Mouse (Mus musculus) CD4-positive, CD25-positive, alpha-beta regulatory T cell, adult 4 months (primary cell): ENCODE results near the gene Tmem150a. TPM values are rescaled to one million over a fixed set of nuclear protein-coding genes. Genes with fewer than 3 reads are reported as not detected.

ENCODE experiments used
- ATAC-seq: one replicate; pipeline ENCODE4 v1.8.0; 2017
- polyA plus RNA-seq, 2 experiments: library from polyadenylated mRNA; unstranded; fragments of 100-300 nt; shearing (Covaris generic); gene quantifications; one replicate each; pipeline ENCODE4 v1.2.1; 2017

The Tmem150a gene
- polyA plus RNA-seq, 2 experiments from 2014 or later, result 0.57 to 1.6 TPM

DNA sequence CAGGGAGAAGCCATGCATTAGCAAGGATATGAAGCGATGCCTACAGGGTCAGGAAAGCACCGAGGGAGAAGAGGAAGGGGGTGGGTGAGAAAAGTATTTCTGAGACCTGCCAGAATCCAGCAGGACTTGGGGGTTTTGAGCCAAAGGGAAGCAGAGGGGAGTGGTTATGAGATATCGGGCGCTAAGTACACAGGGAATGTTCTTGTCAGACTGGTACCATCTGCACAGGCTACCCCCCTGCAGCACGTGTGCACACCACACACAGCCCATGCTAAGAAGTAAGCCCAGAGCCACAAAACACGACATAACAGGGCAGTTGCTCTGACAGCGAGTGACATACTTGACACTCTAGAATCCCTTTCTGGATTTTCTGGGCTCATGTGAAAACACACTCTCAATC, 19.0 kb downstream of the Tmem150a start:
- no peak for ATAC-seq

DNA sequence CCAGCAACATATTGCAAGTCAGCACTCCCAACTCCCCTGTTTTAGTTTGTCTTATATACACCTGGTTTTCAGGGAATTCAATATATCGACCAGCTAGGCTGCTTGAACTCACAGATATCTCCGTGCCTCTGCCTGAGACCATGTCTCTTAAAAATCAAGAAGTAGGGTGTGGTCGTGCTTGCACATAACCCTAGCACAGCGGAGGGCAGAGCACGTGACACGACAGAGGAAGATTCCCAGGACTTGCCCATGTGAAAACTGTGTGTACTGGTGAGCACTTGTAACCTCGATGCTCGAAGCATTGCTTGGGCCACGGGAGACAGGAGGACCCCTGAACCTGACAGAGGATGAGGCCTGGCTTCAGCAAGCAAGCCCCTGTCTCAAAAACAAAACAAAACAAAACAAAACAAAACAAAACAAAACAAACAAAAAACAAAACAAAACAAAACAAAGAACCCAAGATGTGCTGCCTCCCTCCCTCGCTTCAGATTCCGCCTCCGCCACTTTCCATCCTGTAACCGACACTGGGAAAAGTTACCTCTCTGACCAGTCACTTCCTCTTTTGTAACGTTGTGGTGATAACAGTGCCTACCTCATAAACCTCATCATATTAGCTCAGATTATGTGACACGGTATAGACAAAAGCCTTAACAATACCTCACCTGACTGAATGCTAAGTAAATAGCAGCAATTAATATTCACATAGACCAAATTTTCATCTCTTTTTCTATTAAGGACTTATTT, 19.7 kb downstream of the Tmem150a start:
- ATAC-seq, result peak; percentile 42

DNA sequence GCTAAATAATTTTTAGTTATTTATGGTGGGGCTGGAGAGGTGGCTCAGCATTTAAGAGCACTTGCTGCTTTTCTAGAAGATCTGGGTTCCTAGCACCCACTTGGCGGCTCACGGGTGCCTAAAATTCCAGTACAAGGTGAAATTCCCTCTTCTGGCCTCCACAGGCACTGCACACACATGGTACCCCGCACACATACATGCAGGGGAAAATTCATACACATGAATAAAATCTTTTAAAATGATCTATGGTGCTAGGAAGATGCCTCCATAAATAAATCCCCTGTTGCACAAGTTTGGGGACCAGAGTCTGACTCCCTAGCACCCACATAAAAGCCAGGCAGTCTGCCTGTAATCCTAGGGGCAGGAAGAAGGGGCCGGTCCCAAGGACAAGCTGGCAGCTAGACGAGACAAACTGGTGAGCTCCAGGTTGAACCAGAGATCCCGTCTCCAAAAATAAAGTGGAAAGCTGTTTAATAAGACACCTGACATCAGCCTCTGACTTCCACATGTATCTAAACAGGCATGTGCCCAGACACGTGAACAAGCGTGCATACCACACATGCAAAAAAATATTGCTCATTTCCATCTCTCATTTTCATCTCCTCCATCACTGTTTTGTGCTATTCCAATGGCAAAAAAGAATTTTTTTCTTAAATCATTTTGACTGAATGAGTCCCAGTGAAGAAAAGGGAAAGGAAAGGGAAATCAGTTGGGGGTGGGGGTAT, 23.4 kb downstream of the Tmem150a start:
- no peak for ATAC-seq

DNA sequence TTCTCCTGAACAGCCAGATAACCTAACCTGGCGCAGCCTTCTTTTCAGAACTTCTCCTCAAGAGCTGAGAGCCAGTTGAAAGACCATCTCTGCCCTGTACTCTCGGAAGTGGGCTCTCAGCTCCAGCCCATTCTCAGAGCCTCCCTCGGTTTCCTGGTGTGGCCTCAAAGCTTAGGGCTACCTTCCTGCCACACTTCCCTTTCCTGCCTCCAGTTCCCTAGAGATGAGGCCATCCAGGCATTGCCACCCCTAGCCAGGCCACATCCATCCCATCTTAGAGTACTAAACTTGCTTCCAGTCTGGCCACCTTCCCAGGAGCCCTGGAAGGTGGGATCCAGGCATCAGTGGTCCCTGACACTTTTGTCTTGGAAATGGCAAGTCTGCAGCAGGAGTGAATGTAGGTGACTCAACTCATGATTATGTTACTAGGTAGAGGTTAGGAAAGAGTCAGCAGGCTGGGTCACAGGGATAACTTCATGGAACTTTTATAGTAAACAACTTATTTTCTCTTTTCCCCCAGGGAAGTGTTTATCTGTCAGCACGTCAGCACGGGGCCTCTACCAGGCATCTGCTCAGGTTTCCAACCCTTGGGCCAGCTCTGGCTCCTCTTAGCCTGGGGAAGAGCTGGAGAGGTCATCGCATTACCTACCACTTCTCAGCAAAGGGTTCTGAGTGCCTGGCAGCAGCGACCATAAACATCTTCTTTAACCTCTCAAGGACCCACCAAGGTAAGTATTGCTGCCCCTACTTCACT, 24.3 kb downstream of the Tmem150a start:
- ATAC-seq, result no peak

DNA sequence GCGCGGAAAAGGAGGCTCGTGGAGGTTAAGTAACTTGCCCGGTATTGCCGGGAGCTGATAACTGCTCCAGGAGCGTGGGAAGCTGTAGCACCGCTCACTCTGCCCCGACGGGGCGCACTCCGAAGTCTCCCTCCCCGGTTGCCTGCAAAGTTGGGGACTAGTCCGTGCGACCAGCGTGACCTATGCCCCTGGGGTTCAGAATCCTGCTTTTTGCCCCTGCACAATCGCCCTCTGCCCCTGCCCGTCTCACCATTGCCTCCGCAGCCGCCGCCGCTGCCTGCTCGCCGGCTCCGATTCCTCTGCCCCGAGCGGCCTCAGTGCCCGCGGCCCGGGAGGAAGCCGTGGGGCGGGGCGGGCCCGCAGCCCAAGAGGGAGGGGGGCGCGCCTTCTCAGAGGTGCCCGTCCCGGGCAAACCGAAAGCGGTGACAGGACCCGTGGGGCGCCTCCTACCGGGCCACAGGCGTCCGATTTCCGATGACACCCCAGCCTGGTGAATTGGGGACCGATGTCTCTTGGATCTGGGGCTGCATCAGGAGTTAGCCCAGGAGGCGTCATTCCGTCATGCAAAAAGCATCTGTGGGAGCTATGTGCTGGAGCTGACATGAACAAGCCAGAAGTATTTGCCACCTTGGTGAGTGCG, 25.0 kb downstream of the Tmem150a start, which contains the start of gene Vamp5:
Vamp5 (minus strand) TSS at position 338 of the 640 bp plus-strand sequence.
- peak; percentile 89 for ATAC-seq

DNA sequence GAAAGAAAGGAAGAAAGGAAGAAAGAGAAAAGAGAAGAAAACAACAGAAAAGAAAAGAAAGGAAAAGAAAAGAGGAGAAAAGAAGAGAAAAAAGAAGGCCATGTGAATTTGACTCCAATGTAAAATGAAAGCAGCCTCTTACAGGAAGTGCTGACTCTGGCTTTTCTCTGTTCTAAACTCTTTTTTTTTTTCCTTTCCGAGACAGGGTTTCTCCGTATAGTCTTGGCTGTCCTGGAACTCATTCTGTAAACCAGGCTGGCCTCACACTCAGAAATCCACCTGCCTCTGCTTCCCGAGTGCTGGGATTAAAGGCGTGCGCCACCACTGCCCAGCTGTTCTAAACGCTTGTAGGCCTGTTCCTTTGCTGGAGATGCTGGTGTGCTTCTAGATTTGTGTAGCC, 27.2 kb downstream of the Tmem150a start:
- ATAC-seq, result peak; percentile 40

DNA sequence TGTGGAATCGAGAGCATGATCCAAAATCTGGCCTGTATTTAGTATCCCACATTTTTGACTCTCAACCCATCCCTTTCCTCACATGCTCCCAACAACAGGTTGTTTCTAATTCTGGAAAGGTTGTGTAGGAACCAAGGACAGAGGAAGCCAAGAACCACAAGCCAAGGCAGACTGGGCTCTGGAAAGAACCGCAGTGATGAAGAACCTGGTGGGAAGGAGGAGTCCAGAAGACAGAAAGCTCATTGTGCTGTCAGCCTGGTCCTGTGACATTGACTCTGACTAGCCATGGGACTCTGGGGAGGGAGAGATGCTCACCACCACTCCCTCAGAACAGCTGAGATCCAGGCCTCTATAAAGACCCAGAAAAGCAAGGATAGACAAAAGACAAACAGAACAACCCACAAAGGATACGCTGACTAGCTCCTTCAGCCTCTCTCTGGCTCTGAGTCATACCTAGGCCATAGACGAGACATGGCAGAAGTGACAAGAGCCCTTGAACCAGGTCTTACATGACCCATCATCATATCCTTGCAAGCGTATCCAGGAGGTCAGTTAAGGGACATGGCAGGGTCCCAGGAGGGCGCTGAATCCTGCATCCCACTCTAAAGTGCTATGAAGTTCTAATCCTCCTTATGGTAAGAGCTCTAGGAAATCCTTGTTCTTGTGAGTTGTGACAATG, 28.0 kb downstream of the Tmem150a start:
- ATAC-seq, result no peak

DNA sequence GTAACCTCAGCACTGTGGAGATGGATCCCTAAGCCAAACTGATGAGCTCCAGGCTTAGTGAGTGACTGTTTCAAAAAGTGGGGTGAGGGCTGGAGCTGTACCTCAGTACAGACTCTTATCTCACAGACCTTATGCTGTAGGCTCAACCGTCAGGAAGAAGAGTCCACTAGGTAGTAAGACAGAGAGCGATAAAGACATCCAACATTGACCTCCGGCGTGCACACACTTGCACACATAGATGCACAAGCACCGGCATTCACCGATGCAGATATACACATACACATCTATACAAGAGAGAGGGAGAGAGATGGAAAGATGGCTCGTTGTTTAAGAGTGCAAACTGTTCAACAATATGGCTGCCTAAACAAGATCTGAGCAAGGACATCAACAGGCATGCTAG, 28.7 kb downstream of the Tmem150a start:
- ATAC-seq, result no peak

DNA sequence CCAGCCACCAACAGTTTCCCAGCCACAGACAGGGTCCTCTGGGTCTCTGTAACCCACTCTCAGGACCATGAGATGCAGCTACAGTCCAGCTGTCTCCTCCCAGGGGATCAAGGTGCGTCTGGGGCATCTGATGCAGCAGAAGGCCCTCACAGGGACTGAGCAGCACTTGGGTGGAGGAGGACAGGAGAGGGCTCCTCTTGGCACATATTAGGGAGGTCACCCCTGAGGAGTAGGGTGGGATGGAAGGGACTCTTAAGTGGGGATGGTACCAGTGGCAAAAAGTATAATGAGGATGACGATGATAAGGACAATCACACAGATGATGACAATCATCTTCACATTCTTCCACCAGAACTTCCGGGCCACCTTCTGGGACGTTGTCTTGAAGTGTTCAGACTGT, 30.0 kb downstream of the Tmem150a start:
- no peak for ATAC-seq

DNA sequence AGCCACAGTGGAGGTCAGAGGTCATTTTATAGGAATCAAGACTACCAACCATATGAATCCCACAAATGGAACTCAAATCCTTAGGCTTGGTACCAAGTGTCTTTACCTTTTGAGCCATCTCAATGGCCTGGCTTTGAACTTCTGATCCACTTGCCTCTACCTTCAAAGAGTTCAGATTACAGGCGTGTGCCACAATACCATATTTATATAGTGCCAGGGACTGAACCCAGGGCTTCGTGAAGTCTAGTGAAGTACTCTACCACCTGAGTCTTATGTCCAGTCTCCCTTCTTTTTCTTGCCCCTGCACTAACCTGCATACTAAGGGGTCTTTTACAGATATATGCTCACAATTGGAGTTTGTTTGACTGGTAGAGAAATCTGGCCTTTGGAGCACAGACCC, 31.3 kb downstream of the Tmem150a start:
- ATAC-seq, result no peak

DNA sequence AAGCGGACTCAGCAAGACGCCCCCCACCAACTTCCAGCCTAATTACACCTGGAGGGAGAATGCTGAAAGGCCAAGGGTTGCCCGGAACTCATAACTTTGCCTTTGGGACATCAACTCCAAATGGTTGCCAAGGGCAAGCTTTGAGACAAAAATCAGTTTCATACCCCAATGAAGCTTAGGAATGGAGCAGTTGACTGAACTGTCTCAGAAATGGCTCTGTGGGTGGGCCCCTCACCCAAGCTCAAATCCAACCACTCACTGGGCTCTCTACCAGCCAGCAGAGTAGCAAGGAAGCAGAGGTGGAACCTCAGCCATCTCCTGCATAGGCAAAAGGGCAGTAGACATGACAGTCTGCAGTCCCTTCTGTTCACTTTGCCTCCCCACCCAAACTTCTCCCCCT, 32.6 kb downstream of the Tmem150a start:
- ATAC-seq, result no peak

DNA sequence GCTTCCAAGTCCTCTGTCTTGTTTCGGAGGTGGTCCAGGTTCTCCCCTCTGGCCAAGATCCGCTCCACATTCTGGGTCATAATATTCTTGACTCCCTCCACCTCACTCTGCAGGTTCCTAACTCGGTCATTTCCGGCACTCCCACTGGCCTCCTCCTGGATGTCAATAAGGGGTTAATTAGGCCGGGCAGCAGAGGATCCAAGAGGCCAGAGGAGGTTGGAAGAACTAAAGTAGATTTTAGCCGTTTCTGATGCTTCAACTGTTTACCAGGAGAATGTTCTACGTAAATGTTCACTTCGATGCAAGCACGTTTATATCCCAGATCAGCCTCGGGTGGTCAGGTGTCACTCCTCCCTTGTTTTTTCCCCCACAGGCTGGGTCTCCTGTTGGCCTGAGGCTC, 33.0 kb downstream of the Tmem150a start:
- ATAC-seq, result no peak

DNA sequence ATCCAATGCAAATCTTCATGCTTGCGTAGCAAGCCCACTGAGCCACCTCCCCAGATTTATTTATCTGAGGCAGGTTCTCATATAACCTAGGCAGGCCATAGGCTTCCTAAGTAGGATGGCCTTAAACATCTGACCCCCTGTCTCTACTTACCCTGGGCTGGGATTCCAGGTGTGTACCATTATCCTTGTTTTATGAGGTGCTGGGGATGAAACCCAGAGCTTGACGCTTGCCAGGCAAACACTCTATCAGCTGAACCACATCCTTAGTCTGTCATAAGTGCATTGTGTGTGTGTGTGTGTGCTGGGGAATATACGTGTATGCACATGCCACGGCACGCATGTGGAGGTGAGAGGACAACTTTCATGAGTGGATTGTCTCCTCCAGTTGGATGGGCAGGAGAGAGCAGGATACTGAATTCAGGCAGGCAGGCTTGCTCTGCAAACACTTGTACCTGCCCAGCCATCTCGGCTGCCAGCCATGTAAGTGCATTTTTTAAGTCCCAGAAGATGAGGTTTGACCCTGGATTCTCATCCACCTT, 33.6 kb downstream of the Tmem150a start:
- ATAC-seq, result no peak

DNA sequence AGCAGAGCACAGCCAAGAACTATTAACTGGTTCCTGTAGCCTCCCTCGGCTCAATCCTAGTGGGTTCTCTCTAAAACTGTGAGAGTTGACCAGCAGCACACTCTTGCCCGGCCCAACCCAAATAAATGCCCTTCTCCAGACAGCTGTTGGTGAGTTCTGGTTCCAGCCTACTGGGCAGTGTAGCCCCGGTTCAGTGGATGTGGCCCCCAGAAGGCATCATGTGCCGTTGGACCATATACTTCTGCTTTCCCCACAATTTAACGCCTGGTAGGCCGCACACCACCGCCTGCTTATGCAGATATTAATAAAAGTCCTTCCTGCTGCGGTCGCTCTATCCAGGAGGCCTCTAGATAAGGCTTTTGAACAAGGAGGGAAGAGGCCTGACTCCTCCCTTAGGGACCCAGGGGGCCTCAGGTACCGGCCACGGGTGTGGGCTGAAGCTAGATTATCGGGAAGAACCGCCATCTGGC, 34.3 kb downstream of the Tmem150a start:
- peak; percentile 24 for ATAC-seq

DNA sequence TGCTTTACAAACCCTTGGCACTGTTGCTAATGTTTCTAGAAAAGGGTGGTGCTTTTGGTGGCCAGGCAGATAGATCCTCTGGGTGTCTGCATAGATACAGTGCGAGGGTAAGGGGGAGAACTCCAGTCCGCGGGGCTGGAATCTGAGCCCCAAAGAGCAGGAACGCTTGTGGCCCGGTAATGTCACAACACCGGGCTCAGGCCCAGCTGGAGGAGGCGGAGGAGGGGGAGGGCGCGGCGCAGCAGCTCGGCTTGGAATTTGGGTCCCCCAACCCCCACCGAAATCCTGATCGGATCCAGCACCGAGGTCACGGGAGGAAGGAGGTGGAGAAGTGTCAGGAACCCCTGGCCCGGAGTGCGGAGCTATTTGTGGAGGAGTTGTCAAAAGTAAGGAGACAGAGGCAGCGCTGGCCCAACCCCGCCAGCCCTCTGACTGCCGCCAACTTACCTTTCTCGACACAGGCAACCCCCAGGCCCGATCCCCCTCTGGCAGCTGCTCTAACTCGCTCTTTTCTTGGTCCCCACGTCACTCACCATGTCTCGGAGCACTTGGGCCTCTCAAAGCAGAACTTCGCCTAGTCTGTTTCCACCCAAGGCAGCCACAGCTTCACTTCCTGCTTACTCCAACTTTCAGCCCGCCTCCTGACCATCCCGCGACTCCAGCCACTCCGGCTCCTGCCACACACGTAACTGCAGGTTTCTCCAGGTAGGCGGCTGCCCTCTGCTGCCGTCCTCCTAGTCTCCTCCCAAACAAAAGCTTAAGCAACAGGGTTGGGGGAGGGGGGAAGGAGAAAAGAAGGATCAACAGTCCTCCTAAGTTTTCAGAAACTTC, 34.9 kb downstream of the Tmem150a start, which contains the start of gene Vamp8:
Vamp8 (minus strand) TSS at position 763 of the 831 bp plus-strand sequence.
- peak; percentile 82 for ATAC-seq

DNA sequence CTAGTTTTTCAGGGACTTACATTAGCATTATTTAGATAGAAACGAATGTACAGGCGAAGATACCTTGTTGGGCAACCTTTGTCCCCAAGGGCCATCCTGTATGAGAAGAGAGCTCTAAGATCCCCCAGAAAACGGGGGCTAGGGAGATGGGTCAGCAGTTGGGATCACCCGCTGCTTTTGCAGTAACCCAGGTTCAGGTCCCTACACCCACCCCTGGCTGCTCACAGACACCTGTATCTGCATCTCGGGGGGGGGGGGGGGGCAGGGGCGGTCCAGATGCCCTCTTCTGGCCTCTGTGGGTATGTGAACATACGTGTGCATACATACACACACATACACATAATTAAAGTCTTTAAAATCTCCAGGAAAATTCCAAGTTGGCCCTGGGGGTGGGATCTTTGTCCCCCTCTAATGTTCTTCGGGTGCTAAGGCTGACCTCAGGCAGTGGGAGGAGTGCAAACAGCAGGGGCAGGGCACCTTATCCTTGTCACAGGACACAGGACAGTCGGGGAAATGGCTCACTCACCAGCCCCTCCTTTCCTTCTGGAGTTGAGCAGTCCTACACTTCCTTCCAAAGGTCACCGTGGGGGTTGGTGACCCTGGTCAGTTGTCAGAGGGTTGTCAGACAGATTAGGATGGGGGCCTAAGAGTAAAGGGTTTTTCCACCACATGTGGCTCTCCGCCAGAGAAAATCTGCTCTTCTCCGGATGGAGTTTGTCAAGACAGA, 35.7 kb downstream of the Tmem150a start:
- peak; percentile 40 for ATAC-seq

DNA sequence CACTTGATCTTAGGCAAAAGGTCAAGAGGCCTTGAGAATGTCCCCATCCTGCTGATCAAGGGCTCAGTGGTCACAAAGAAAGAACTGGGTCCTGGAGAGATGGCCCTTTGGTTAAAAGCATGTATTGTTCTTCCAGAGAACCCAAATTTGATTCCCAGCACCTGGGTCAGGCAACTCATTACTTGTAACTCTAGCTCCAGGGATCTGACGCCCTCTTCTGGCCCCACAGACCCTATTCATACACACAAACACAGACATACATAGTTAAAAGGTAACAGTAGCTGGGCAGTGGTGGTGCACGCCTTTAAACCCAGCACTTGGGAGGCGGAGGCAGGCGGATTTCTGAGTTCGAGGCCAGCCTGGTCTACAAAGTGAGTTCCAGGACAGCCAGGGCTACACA, 37.1 kb downstream of the Tmem150a start:
- ATAC-seq, result no peak

DNA sequence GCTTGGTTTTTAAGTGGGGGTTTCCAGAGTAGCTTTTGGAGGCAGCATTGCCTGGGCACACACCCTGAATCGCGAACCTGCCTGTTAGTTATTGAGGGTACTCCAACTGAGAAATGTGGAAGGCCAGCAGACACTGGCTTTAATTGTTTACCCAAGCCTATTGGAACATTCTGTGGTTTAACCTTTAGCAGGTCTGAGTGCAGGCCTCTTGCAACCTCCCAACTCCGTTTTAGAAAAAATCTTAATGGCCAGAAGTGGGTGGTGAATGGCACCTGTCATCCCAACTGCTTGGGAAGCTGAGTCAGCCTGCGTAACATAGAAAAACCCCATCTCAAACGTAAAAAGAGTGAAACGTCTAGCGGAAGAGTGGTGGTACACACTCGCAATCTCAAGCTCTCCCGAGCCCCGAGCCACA, 41.6 kb downstream of the Tmem150a start:
- no peak for ATAC-seq

DNA sequence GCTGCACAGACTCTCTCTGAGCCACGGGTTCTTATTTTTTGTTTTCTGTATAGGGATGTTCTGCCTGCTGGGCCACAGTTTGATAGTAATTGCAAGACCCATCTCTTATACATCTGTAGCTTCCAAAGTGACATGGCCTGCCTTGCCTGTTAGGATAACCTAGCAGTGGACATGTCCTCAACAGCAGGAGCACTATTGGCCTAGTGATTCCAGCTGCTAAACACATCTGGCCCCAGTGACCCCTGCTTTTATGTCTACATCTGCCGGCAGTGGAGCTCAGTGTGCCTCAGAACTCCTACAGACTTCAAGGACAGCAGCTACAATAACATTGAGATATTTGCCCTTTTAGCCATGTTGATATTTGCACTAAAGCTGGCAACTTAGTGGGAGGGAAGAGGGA, 44.7 kb downstream of the Tmem150a start:
- no peak for ATAC-seq

DNA sequence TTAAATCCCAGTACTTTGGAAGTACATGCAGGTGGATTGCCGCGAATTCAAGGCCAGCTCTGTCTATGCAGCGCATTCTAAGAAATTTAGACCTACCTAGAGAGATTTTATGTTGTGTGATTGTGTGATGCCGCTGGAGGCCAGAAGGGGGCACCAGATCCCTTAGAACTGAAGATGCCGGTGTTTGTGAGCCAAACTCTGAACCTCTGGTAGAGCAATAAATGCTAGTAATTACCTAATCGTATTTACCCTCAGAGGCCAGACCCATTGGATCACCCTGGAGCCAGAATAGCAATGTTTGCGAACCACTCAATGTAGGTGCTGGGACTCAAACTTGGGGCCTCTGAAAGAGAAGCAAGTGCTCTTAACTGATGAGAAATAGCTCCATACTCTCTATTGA, 46.6 kb downstream of the Tmem150a start:
- ATAC-seq, result peak; percentile 95
